Mouse (Mus musculus) midbrain, embryonic 13.5 days (tissue): Measurements from ENCODE around the gene Gnai2. TPM values are rescaled to one million over a fixed set of nuclear protein-coding genes. Genes with fewer than 3 reads are reported as not detected.
A peak's percentile ranks its signal among the peaks of the same experiment; 100 is the strongest.

ENCODE experiments used
- ATAC-seq: fragments of 200-750 bp; cut with Nextera tagmentation; 2 replicates; pipeline ENCODE4 v1.8.0; 2017; ENCODE audit warnings: mild to moderate bottlenecking, moderate TSS enrichment, moderate library complexity
- H3K27ac ChIP-seq: fragments of 300-500 bp; sonication (generic); 2 replicates; pipeline ENCODE4 v1.5.1; 2015; ENCODE audit warnings: inconsistent platforms, mild to moderate bottlenecking, moderate library complexity
- H3K27me3 ChIP-seq: fragments of 300-500 bp; sonication (generic); 2 replicates; pipeline ENCODE4 v1.6.1; 2015; ENCODE audit warnings: mild to moderate bottlenecking, inconsistent platforms
- H3K36me3 ChIP-seq: fragments of 300-500 bp; sonication (generic); 2 replicates; pipeline ENCODE4 v1.6.1; 2015; ENCODE audit warnings: mild to moderate bottlenecking, inconsistent platforms
- H3K4me1 ChIP-seq: fragments of 300-500 bp; sonication (generic); replicated peaks from 2 replicates; pipeline ENCODE4 v1.6.1; 2015; ENCODE audit warnings: inconsistent platforms
- H3K4me2 ChIP-seq: fragments of 300-500 bp; sonication (generic); replicated peaks from 2 replicates; pipeline ENCODE4 v1.6.1; 2015; ENCODE audit warnings: moderate library complexity, mild to moderate bottlenecking, inconsistent platforms
- H3K4me3 ChIP-seq: fragments of 300-500 bp; sonication (generic); replicated peaks from 2 replicates; pipeline ENCODE4 v1.5.1; 2015; ENCODE audit warnings: mild to moderate bottlenecking, inconsistent platforms
- H3K9ac ChIP-seq: fragments of 300-500 bp; sonication (generic); replicated peaks from 2 replicates; pipeline ENCODE4 v1.6.1; 2015; ENCODE audit warnings: mild to moderate bottlenecking, inconsistent platforms
- H3K9me3 ChIP-seq: fragments of 300-500 bp; sonication (generic); 2 replicates; pipeline ENCODE4 v1.6.1; 2016; ENCODE audit warnings: mild to moderate bottlenecking, inconsistent platforms
- WGBS: fragments of 180-500 bp; shearing (Covaris S2); methylation state at CpG from one replicate; pipeline ENCODE4 v1.1.7; 2015; 5-methylcytosine and 5-hydroxymethylcytosine counted together
- polyA plus RNA-seq: library from polyadenylated mRNA; unstranded; fragments of >200 nt; fragmentation: Nextera tagmentation; extraction: Ambion mirVana; gene quantifications from 2 replicates; pipeline ENCODE4 v1.2.1, GENCODE M21; 2015

The Gnai2 gene
- polyA plus RNA-seq, 1 experiment from 2014 or later: 416 TPM

DNA sequence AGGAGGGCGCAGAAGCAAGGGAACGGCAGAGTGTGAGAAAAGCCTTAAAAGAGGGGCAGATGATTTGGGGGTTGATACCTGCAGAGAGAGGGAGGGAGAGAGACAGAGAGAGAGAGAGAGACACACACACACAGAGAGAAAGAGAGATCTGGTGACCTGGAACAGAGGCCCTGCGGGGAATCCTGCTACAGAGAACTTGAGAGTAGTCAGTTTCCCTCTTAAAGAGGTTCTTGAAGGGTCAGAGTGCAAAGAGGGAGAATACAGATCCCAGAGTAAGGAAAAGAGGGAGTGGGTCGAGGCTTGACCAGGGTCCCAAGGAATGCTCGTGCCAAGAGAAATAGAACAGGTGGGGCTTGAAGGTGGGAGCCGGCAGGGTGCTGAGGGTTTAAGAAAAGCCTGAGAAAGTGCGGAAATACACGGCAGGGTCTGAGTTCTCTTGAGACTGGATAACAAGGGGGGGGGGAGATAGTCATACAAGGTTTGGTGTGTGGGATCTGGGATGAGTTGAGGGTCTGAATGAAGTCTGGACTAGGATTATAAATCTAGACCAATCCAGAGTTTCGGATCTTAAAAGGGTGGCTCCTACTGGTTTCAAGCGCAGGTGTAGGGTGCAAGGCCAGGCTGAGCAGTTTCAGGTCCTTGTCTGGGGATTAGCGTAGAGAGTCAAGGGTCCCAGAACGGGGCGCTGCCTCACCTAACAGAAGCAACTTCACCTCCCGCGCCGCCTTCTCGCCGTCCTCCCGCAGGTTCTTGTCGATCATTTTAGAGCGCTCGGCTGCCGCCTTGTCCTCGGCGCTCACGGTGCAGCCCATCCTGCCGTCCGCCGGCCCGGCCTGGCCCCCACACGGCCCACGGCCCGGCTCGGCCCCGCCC, 525 bp downstream of the Gnai2 start:
- H3K27ac ChIP-seq: peak overlapping the region; percentile 98
- no peaks in the 10 kb centered on the region for H3K36me3 ChIP-seq
- peaks cover 69% of the 10 kb centered on the region for H3K4me1 ChIP-seq
- H3K4me2 ChIP-seq: peak overlapping the region; percentile 90
- under 1% methylated on average over 30 of the region's 35 CpGs for WGBS
- no peak for ATAC-seq
- H3K27me3 ChIP-seq: no peaks in the 10 kb centered on the region
- no peaks in the 10 kb centered on the region for H3K9me3 ChIP-seq
- peak overlapping the region; percentile 87 for H3K4me3 ChIP-seq
- H3K9ac ChIP-seq: peak overlapping the region; percentile 97

DNA sequence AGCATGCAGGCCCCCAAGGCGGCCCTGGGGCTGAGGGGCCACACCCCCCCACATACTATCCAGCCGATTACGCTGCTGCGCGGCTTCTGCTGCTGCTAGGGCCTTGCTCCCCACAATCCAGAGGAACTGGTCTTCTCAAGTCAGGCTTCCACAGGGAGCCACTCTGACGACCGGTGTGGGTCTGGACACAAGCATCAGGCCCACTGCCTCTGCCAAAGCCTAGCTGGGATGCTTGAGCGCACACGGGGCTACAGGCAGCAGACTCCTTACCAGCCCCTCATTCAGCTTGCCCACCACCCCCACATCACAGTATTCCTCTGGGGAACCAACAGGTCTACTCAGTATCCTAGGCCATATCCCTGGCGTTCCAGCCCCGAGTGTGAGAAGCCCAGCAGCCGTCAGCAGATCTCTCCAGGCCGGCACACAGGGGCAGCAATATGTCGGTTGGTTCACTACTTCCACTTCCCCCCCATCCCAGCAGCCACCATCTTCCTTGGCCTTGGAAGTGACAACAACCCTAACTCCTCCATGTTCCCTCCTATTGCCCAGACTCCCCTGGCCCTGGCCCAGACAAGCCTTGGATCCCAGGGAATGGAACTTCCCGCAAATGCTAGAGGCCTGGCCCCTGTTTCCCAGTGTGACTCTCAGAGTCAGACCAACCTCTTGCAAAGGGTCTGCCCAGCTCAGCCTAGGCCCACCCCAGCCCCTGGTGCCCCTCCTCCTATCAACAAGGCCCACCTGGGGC, 1.3 kb downstream of the Gnai2 start:
- WGBS: 2% methylated on average over 15 of the region's 15 CpGs
- peak overlapping the region; percentile 87 for H3K4me3 ChIP-seq
- peaks cover 77% of the 10 kb centered on the region for H3K4me1 ChIP-seq
- peak overlapping the region; percentile 98 for H3K27ac ChIP-seq
- H3K27me3 ChIP-seq: no peaks in the 10 kb centered on the region
- H3K9ac ChIP-seq: peak overlapping the region; percentile 97
- H3K4me2 ChIP-seq: peak overlapping the region; percentile 90
- no peaks in the 10 kb centered on the region for H3K9me3 ChIP-seq
- no peak for ATAC-seq
- no peaks in the 10 kb centered on the region for H3K36me3 ChIP-seq

DNA sequence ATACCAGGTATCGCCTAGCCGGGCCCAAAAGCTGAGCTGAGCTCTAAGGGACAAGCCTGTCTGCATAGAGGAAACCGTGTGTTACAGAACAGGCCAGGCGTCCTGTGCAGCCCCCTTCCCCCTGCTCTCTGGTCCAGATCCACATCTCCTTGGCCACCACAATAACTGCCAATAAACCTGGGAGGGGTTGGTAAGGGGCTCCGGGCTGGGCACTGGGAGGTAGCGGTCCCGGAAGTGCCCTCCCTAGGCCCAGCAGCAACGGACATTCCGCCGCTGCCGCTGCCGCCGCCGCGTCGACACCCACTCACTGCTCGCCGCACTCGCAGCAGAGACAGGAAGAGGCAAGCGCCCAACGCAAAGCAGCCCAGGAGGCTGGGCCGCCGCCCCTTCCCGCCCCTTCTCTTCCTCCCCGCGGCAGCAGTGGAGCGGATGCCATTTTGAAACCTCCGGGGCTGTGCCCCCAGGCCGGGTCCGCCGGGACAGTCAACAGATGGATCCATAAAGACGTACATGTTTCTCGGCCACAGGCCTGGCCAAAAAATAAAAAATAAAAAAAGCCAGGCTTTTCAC, 2.0 kb downstream of the Gnai2 start:
- Histone ChIP-seq H3K9me3 (no peaks in the 10 kb centered on the region), H3K27ac (peak overlapping the region; percentile 98), H3K9ac (peak overlapping the region; percentile 97), H3K36me3 (no peaks in the 10 kb centered on the region), H3K4me1 (peaks cover 83% of the 10 kb centered on the region), H3K4me3 (peak overlapping the region; percentile 87), H3K27me3 (no peaks in the 10 kb centered on the region), H3K4me2 (peak overlapping the region; percentile 90)
- under 1% methylated on average over 33 of the region's 33 CpGs for WGBS
- no peak for ATAC-seq

DNA sequence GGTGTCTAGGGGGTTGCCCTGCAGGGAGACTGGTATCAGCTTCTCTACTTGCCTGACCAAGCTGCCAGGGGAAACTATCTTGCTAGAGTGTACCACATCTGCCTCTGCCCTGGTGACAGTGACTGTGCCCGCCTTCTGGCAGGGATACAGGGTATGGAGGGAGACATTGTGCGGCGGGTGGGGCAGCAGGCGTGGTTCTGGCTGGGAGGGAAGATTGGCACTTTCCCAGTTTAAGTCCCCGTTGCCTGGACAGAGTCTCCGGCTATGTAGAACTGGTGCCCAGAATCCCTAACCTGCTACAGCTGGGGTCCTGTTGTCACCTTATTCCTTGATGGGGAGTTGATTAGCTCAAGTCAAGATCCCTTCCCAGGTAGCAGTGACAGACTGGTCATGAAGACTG, 2.7 kb downstream of the Gnai2 start:
- Histone ChIP-seq H3K27ac (peak overlapping the region; percentile 98), H3K27me3 (no peaks in the 10 kb centered on the region), H3K9ac (peak overlapping the region; percentile 97), H3K36me3 (no peaks in the 10 kb centered on the region), H3K4me2 (peak overlapping the region; percentile 90), H3K4me3 (peak overlapping the region; percentile 87), H3K4me1 (peaks cover 85% of the 10 kb centered on the region), H3K9me3 (no peaks in the 10 kb centered on the region)
- 17% methylated on average over 6 of the region's 6 CpGs for WGBS
- ATAC-seq: no peak

DNA sequence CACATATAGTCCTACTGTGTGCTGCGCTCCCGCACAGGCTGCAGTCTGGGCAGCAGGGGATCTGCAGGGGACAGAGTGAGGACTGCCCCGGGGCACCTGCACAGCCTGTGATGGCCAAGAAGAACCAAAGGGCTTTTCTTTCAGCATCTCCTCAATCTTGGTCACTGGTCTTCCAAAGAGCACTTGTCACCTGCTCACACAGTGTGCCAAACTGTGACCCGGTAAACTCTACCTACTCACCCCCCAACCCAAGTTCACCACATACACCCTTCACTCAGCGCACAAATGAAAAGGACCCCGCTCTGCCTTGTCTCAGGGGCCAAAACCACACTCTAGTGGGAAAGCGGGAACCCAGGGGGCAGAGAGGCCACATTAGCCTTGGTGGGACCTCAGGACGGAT, 3.3 kb downstream of the Gnai2 start:
- 50% methylated on average over 8 of the region's 8 CpGs for WGBS
- H3K9ac ChIP-seq: peak overlapping the region; percentile 97
- no peaks in the 10 kb centered on the region for H3K36me3 ChIP-seq
- H3K4me2 ChIP-seq: peak overlapping the region; percentile 90
- peaks cover 85% of the 10 kb centered on the region for H3K4me1 ChIP-seq
- no peaks in the 10 kb centered on the region for H3K9me3 ChIP-seq
- H3K27ac ChIP-seq: peak overlapping the region; percentile 98
- H3K4me3 ChIP-seq: peak overlapping the region; percentile 87
- H3K27me3 ChIP-seq: no peaks in the 10 kb centered on the region
- ATAC-seq: no peak

- no peaks in the 10 kb centered on the region for H3K27me3 ChIP-seq
- peak overlapping the region; percentile 98 for H3K27ac ChIP-seq
- H3K9me3 ChIP-seq: no peaks in the 10 kb centered on the region
- H3K4me3 ChIP-seq: peak overlapping the region; percentile 87
- H3K4me1 ChIP-seq: peaks cover 85% of the 10 kb centered on the region
- peak overlapping the region; percentile 97 for H3K9ac ChIP-seq
- H3K4me2 ChIP-seq: peak overlapping the region; percentile 90
- no peaks in the 10 kb centered on the region for H3K36me3 ChIP-seq
- ATAC-seq: no peak
- WGBS: 27% methylated on average over 9 of the region's 9 CpGs
Observed at GRCm38 (mm10) chr9:107631311-107631826, 3.8 kb downstream of the Gnai2 start.

- Histone ChIP-seq H3K27me3 (no peaks in the 10 kb centered on the region), H3K4me3 (peak overlapping the region; percentile 25), H3K9ac (peak overlapping the region; percentile 71), H3K27ac (peak overlapping the region; percentile 98), H3K4me2 (peak overlapping the region; percentile 90), H3K36me3 (0 out of 2 replicates have a peak, but pooled peaks cover under 1% of the 10 kb centered on the region), H3K4me1 (peaks cover 87% of the 10 kb centered on the region), H3K9me3 (no peaks in the 10 kb centered on the region)
- 0% methylated on average over 4 of the region's 4 CpGs for WGBS
- ATAC-seq: peak; percentile 41
Observed at GRCm38 (mm10) chr9:107630576-107630975, 4.6 kb downstream of the Gnai2 start.

- H3K9me3 ChIP-seq: no peaks in the 10 kb centered on the region
- ATAC-seq: peak; percentile 7
- WGBS: 2% methylated on average over 14 of the region's 14 CpGs
- H3K4me2 ChIP-seq: peak overlapping the region; percentile 90
- peaks cover 6% of the 10 kb centered on the region for H3K36me3 ChIP-seq
- peaks cover 93% of the 10 kb centered on the region for H3K4me1 ChIP-seq
- H3K27ac ChIP-seq: peak overlapping the region; percentile 98
- no peaks in the 10 kb centered on the region for H3K27me3 ChIP-seq
- H3K4me3 ChIP-seq: peak overlapping the region; percentile 25
- H3K9ac ChIP-seq: peak overlapping the region; percentile 71
Observed at GRCm38 (mm10) chr9:107629901-107630425, 5.2 kb downstream of the Gnai2 start.

DNA sequence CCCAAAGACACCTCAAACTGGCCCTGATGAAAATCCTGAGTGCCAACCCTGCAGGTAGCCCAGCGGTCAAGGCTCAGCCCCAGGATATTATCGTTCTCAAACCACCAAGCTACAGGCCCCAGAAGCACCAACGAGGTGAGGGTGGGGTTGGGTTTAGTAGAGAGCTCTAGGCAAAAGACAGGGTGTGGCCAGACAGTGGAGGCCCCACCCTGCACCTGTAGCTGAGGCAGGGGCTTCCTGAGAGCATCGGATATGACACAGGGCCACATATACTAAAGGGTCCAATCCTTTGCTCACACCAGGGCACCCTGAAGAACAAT, 5.8 kb downstream of the Gnai2 start:
- peak overlapping the region; percentile 98 for H3K27ac ChIP-seq
- H3K36me3 ChIP-seq: peaks cover 12% of the 10 kb centered on the region
- peak overlapping the region; percentile 25; the same call in 1 of the 2 replicates for H3K4me3 ChIP-seq
- peak overlapping the region; percentile 90 for H3K4me2 ChIP-seq
- H3K27me3 ChIP-seq: no peaks in the 10 kb centered on the region
- peak overlapping the region; percentile 71 for H3K9ac ChIP-seq
- peaks cover 96% of the 10 kb centered on the region for H3K4me1 ChIP-seq
- whole genome bisulfite sequencing: 15% methylated on average over 4 of the region's 4 CpGs
- ATAC-seq: no peak
- H3K9me3 ChIP-seq: no peaks in the 10 kb centered on the region

DNA sequence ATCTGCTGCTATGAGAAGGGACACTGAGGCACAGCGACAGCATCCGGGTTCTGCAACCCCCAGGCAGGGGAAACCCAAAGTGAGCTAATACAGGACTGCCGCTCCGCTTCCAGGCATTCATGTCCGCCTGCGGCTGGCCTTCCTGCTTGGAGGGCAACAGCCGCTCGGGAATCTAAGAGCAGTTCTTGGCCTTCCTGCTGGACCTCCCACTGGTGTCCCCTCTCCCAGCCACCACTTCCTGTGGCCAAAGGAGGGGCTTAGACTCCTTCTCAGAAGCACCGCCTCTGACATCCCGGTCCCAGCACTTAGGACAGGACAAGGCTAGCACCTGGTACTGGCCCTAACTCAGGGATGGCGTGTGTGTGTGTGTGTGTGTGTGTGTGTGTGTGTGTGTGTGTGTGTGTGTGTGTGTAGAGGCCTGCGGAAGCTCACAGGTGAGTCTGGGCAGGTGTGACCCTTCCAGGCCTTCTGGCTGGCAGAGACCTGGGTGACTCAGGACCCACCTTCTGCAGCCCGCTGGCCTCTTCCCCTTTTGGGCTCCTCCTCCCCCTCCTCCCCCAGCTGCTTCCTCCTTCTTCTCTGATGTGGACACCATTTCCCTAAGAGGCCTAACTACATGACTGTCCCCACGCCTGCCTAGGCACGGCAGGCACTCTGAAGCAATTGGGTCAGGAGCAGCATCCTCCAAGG, 6.3 kb downstream of the Gnai2 start:
- 28% methylated on average over 13 of the region's 15 CpGs for WGBS

More for the DNA sequence above, 6.3 kb downstream of the Gnai2 start:
- H3K36me3 ChIP-seq: peaks cover 17% of the 10 kb centered on the region
- ATAC-seq: no peak
- H3K4me3 ChIP-seq: 0 out of 2 replicates have a peak overlapping the region, but pooled peaks have one; percentile 25
- H3K4me1 ChIP-seq: peaks cover 96% of the 10 kb centered on the region
- H3K9me3 ChIP-seq: no peaks in the 10 kb centered on the region
- peak overlapping the region; percentile 71 for H3K9ac ChIP-seq
- H3K4me2 ChIP-seq: peak overlapping the region; percentile 90
- H3K27me3 ChIP-seq: no peaks in the 10 kb centered on the region
- H3K27ac ChIP-seq: peak overlapping the region; percentile 98
